Mouse (Mus musculus) mouse trophoblast stem cell (cell line): ENCODE data around the gene Krtap9-1.
"Not testable (repeated sequence)": the region's sequence is repeated elsewhere in the genome, so short reads cannot be mapped to it uniquely, and the experiment has no call there.

Source experiments
- in situ Hi-C, 2 experiments: fragments of 300-500 bp; cut with MseI, MboI; formaldehyde crosslinking; loops; 2 replicates in 1 of 2; 3 replicates in 1 of 2; pipeline ENCODE4 v1.15.1; 2025

Krtap9-1 gene

GRCm38 (mm10) chr11:99873089-99873488 lies at the start of gene Krtap9-1:
Gene Krtap9-1 (plus strand): TSS chr11:99873389.
- in situ Hi-C loops, result not testable (repeated sequence)

GRCm38 (mm10) chr11:99837966-99838365 lies 35.2 kb upstream of the Krtap9-1 start, which contains the start of gene 2300003K06Rik:
Gene 2300003K06Rik (minus strand): TSS chr11:99838066.
- in situ Hi-C loops, result no loop called here

- in situ Hi-C loops, result loop anchor here in 1 of 2 experiments (10.0 kb wide), 1 partner anchor 47 kb away; the partner anchor contains the start of genes Gm11569 and Gm11596
These were observed 31.0 kb upstream of the Krtap9-1 start for GRCm38 (mm10) chr11:99842185-99842584.

GRCm38 (mm10) chr11:99846746-99847145 lies 26.4 kb upstream of the Krtap9-1 start:
- in situ Hi-C loops, result loop anchor here in 1 of 2 experiments (10.0 kb wide), 1 partner anchor 52 kb away; the partner anchor contains the start of genes Gm11569 and Gm11596

DNA sequence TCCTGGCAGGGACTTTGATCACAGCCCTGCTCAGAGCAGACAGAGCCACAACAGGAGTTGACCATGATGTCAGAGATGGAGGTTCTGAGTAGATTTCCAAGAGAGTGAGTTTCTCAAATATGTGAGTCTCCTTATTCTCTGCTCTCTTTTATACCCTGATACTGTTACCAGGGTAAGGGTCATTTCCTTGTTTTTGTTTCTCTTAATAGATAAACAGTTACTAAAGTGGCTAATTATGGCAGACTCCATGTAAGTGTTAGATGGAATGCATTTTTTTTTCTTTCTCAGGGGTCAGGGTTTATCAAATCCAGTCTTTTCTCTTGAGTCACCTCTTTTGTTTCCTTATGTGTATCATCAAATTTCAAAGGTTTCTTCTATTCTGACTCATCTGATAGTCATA lies 21.7 kb upstream of the Krtap9-1 start, which contains the start of gene Krtap4-16:
Gene Krtap4-16 (minus strand): TSS at position 101 of the 400 bp plus-strand sequence.
- in situ Hi-C loops, result loop anchor here in 1 of 2 experiments (10.0 kb wide), 1 partner anchor 77 kb away; the partner anchor contains the start of gene Gm11595

DNA sequence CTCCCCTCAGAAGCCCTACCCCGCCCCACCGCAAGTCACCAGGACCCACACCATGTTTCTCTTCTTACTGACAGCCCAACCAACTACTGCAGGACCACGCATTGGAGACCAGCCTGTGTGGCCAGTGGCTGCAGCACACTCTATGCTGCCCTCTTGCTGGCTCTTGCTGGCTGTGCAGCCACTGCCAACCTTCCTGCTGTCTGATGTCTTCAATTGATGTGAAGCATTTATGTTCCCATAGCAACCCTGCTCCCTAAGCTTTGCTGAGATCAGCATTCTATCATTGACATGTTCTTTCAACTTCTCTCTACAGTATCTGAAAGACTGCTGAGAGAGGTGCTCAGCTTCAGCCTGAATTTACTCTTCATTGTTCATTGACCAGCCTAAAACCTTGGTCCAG lies 19.1 kb upstream of the Krtap9-1 start:
- in situ Hi-C loops, result loop anchor here in 1 of 2 experiments (10.0 kb wide), 1 partner anchor 79 kb away; the partner anchor contains the start of gene Gm11595

DNA sequence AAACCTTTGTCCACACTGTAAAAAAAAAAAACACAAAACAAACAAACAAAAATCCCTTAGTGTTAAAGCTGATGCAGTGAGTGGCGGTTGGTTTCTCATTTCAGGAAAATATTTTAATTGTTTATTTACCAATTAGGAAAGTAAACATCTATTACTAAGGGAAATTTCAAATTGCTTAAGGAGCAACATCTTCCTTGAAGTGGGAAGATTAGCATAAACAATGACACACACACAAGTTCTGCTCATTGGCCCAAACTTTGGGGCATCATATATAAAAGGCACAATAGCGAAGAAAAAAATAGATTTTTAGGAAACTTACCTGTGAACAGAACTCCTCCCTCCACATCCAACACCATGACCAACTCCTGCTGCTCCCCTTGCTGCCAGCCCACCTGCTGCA lies 15.6 kb upstream of the Krtap9-1 start, which contains the start of gene Gm11568:
Gene Gm11568 (plus strand): TSS at position 301 of the 400 bp plus-strand sequence.
- in situ Hi-C loops, result loop anchor here in 1 of 2 experiments (10.0 kb wide), 1 partner anchor 83 kb away; the partner anchor contains the start of gene Gm11595

DNA sequence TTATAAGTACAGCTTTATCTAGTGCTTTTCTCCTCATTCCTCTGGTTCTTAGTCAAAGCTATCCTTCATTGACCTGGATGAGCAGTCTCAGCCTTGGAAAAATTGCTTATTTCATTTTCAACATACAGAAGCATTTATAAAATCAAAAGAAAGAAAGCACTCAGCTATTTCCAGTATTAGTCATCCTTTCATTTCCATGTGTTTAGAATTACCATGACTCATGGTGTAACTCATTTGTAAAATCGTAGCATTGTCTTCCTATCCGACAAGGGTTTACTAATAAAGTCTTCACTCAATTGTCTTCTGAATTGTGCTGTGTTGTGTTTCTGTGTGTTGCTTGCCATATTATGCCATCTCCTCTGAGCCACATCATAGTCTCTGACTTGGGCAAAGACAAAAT lies 14.4 kb upstream of the Krtap9-1 start:
- in situ Hi-C loops, result loop anchor here in 1 of 2 experiments (10.0 kb wide), 1 partner anchor 84 kb away; the partner anchor contains the start of gene Gm11595

DNA sequence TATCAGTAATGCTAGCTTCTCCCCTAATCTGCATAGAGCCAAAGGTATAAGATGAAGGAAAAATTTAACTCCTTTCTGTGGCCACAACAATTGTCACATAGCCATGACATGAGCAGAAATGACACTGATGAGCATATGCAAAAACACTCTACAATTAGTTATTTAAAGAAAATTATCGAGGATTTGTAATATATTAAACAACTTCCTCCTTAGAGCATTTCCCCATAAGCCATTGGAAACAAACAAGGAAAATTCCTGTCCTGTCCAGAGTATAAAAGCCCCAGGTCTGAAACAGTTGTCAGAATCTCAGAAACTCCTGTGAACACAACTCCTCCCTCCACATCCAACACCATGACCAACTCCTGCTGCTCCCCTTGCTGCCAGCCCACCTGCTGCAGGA lies 9.0 kb upstream of the Krtap9-1 start, which contains the start of gene Gm11559:
Gene Gm11559 (plus strand): TSS at position 301 of the 400 bp plus-strand sequence.
- in situ Hi-C loops, result not testable (repeated sequence)

DNA sequence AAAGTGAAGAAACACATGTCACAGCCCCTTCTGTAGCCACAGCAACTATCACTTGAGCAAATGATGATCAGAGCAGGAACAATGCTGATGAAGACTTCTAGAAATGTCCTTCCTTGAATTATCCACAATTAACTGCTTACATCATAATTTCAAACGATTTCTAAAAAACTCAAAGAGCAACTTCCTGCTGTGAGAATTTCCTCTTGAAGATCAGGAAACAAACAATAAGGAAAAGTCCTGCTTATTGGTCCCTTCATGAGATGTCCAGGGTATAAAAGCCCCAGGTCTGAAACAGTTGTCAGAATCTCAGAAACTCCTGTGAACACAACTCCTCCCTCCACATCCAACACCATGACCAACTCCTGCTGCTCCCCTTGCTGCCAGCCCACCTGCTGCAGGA lies 5.7 kb downstream of the Krtap9-1 start, which contains the start of gene Gm11567:
Gene Gm11567 (plus strand): TSS at position 301 of the 400 bp plus-strand sequence.
- in situ Hi-C loops, result not testable (repeated sequence)

DNA sequence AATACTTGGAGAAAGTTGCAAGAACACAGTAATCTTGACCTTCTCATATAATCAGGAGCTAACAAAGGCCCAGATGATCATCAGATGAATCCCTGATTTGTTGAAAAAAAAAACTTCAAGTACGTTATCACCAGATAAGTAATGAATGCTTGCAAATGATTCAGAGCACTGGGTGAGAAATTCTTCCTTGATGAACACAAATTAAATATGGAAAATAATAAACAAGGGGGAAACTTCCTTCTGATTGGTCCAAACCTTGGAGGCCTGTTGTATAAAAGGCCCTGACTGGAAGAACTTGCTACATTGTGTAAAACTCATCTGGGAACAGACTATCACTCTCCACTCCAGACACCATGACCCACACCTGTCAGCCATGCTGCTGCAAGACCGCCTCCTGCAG lies 34.4 kb downstream of the Krtap9-1 start, which contains the start of gene Krtap31-1:
Gene Krtap31-1 (plus strand): TSS at position 301 of the 400 bp plus-strand sequence.
- in situ Hi-C loops, result no loop called here

- in situ Hi-C loops, result no loop called here
These were observed 41.3 kb downstream of the Krtap9-1 start, which contains the start of gene Gm11565 for GRCm38 (mm10) chr11:99914451-99914850. Gene Gm11565 (plus strand): TSS chr11:99914751.
